Mouse (Mus musculus) splenic B cell, adult 2 months (primary cell): Measurements from ENCODE around the gene Hsph1.

ENCODE experiments used
- DNase-seq: peaks from one replicate; pipeline ENCODE4 v3.0.0-alpha.2; 2011; ENCODE audit warnings: low read depth, low spot score
- H3K27me3 ChIP-seq: 2 replicates; pipeline ENCODE4 v1.6.1; 2012; ENCODE audit warnings: mild to moderate bottlenecking, low read length, moderate library complexity, mixed read lengths; ENCODE audit not compliant: control insufficient read depth, poor library complexity, insufficient read depth, severe bottlenecking
- H3K36me3 ChIP-seq: 2 replicates; pipeline ENCODE4 v1.6.1; 2012; ENCODE audit warnings: mild to moderate bottlenecking, low read length, moderate library complexity, mixed read lengths; ENCODE audit not compliant: control insufficient read depth, poor library complexity, insufficient read depth, severe bottlenecking

Gene Hsph1

DNA sequence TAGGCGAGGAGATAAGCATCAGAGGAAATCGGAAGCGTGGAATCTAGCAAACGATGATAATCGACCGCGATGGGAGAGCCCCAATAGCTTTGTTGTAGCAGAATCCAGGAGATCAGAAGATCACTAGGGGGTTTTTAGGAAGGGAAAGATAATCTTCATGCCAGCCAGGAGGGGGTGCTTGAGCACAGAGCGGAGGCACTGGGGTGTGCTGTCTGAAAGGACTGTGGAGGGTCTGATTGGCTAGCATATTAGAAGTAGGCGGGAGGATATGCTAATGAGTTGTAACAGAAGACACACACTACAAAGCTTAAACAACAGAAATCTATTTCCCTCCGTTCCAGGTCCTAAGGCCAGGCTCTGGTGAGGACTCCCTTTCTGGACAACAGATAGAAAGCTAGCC, 50.3 kb downstream of the Hsph1 start:
- Histone ChIP-seq H3K27me3 (no peaks in the 10 kb centered on the region), H3K36me3 (no peaks in the 10 kb centered on the region)
- no peak for DNase-seq

DNA sequence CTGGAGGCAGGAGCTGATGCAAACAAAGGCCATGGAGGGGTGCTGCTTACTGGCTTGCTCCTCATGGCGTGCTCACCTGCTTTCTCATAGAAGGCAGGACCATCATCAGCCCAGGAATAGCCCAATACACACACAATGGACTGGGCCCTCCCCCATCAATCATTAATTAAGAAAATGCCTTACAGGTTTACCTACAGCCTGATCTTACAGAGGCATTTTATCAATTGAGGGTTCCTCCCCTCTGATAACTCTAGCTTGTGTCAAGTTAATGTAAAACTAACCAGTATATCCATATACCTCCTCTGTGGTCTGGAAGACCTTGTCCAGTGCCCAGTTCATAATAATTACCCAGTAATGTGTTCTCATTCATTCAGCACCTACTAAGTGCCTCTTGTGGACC, 50.9 kb downstream of the Hsph1 start:
- no peak for DNase-seq
- H3K27me3 ChIP-seq, result no peaks in the 10 kb centered on the region
- no peaks in the 10 kb centered on the region for H3K36me3 ChIP-seq

DNA sequence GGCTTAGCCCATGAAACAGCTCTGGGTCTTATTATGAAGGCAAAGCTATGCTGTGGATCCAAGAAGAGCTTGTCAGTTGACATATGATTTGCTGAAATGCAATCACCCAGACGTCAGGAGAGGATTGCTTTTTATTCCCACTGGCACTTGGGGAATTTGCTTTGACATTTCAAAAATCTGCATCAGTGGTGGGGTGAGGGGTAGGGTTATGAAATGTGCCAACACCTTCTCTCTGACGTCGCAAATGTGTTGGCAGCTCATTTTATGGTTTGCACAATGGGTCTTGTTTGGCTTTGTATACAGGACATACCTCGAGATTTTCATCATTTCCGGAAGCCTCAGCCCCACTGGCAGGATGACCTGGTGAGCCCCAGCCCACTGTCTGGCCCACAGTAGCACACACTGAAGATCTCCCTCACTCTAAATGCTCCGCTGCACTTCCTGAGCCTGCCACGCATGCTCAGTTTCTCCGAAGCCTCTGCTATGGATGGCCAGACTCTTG, 52.0 kb downstream of the Hsph1 start:
- Histone ChIP-seq H3K36me3 (no peaks in the 10 kb centered on the region), H3K27me3 (no peaks in the 10 kb centered on the region)
- no peak for DNase-seq

DNA sequence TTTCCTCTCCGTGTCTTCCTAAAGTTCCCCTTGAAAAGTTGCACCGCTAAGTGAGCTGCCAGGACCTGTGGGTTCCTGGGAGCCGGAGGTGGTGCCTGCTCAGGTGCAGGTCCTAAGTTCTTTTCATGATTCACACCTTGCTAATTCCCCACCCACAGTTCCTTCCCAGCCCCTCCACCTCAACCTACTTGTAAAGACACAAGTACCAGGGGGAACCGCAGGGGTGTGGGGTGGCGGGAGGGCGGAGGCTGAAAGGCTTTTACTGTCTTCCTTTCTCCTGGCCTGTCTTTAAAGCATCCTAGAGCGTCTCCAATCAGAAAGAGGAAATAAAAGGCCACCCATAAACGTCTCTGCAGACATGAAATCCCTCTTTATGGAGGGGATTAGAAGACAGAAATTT, 52.7 kb downstream of the Hsph1 start:
- no peak for DNase-seq
- H3K27me3 ChIP-seq, result no peaks in the 10 kb centered on the region
- H3K36me3 ChIP-seq, result no peaks in the 10 kb centered on the region

DNA sequence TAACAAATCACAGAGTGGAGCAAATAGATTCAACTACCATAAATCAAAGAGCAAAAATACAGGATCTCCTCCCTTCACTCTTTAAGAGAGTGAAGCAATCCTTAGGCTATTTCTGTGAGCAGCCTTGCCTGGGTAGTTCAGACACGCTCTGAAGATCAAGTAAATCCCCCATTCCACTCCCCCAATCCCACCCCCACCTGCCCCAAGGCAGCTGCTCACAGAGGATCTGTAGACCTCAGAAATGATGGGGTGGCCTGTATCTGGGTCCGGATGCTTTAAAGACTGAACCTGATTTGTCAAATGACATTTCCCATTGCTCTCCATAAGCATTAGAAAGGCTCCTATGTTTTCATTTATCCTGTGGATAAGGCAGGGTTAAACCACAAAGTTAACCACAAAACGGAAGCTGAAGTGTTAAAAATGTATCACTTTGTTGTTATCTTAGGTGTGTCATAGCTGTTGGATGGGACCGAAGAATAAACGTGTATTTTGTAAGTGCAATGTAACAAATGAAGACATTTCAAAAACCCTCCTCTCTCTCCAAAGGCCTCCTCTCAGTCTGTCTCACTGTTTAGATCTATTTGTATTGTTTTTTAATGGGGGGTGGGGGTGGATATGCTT, 53.4 kb downstream of the Hsph1 start:
- DNase-seq, result no peak
- no peaks in the 10 kb centered on the region for H3K27me3 ChIP-seq

DNA sequence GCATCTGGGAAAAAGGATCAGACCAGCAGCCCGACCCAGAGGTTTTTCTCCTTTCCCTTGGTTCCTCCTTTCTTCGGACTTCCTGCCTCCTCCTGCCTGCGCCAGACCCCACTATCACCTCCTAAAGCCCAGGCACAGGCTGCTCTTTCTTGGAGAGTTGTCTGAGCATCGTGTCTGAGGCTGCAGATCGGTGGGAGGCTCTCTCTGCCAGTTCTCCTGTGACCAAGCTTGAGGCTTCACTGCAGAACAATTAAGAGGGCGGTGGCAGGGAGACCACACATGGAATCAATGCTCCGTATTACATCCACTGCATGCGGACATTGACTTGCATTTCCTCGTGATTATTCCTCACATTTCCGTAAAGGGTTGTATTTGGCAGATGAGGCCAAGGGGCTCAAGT, 58.7 kb downstream of the Hsph1 start:
- no peak for DNase-seq
- Histone ChIP-seq H3K36me3 (no peaks in the 10 kb centered on the region), H3K27me3 (no peaks in the 10 kb centered on the region)

More for the DNA sequence above, 53.4 kb downstream of the Hsph1 start:
- H3K36me3 ChIP-seq, result no peaks in the 10 kb centered on the region

DNA sequence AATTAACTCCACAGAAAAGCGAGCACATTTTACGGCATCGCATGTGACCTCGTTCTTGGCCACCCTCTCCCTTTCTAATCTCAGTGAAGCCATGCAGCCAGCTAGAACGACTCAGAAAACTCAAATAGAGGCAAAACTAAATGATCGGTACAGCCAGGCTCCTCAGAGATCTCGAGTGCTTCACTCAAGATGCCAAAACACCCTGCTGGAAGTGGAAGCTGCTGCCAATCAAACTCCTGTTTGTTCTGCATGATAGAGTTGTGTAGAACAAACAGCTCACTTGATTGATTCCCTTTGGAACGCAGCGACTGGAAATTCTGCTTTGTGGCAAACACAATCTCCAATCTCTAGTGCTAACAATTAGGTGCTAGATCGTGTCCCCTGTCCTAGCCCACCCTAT, 59.2 kb downstream of the Hsph1 start:
- DNase-seq, result no peak
- Histone ChIP-seq H3K36me3 (no peaks in the 10 kb centered on the region), H3K27me3 (no peaks in the 10 kb centered on the region)

DNA sequence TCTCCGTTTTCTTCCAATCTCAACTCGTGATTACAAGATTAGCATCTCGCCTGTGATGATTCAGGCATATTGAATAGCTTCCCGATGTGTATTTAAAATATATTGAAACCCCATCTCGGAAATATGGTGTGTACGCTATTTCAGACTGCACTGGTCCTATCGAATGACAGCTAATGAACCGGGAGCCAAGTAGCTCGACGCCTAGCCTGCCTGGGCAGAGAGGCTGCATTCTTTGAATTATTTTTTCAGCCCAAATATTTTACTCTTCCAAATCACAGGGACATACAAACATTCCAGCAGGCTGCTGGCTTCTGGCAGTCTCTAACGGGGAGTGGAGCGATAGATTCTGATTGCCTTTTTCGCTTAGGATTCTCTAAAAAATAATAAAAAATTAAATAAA, 67.2 kb downstream of the Hsph1 start:
- Histone ChIP-seq H3K36me3 (no peaks in the 10 kb centered on the region), H3K27me3 (no peaks in the 10 kb centered on the region)
- no peak for DNase-seq

DNA sequence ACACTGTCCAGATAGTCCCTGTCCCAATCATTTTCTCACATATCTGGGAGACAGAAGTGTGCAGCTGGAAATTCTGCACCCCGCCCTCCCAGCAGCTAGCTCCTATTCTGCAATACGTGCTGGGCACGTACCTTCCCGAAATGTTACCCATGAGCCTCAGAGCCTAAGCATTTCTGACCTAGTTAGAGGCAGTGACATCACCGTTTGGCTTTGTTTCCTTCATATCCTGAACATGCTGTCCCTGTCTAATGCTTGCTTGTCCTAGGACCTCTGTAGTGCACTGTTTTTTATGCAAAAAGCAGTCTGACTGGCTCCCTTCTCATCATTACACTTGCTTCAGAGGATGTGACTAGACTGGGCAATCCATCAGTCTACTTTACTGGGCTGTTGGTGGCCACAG, 69.2 kb downstream of the Hsph1 start:
- H3K36me3 ChIP-seq, result no peaks in the 10 kb centered on the region
- no peaks in the 10 kb centered on the region for H3K27me3 ChIP-seq
- DNase-seq, result no peak

DNA sequence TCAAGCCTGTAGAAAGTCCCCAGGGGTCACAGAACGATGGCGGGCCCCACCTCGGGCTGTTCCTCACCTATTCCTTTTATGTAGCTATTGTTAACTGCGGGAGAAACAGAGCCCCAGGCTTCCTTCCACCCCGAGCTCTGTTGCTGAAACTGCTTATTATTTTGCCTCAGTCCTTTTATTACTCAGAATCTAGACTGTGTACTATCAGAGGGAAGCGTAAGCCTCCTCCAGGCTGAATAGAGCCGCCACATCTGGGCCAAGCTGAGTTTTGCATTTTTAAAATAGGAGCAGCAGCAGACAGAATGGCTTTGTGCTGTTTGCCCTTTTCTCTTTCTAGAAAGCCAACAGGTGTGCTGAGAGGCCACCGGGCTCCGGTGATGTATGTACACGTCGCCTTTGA, 70.2 kb downstream of the Hsph1 start:
- DNase-seq, result no peak

More for the DNA sequence above, 70.2 kb downstream of the Hsph1 start:
- no peaks in the 10 kb centered on the region for H3K27me3 ChIP-seq
- no peaks in the 10 kb centered on the region for H3K36me3 ChIP-seq
